24 mouse cellular contexts compared by ENCODE assay signal in genomic region chr6:28923091-28923824, GRCm38 (mm10).
A peak's percentile ranks its signal among the peaks of the same experiment; 100 is the strongest.
DNase-seq lines count a peak whose midpoint lies in the region; ATAC-seq lines count a peak whose summit lies in the region.
"Had no signal": no experiment of that assay in that cellular context is flagged by ENCODE, and none has a peak within 500 bp of the region (broad histone marks: within the 10 kb centered on the region; RNA-seq: fewer than 3 reads in every experiment).

No protein-coding gene starts in this region.

- ATAC-seq in cerebellum, adult (ENCODE audit: insufficient number of reproducible peaks, low FRiP score, low TSS enrichment) = peak; percentile 49; the same call in 1 of the 2 replicates
- ATAC-seq in hindbrain, embryonic 16.5 days = peak; percentile 65
- ATAC-seq in hindbrain, embryonic 14.5 days (ENCODE audit: low FRiP score) = no peak
- ATAC-seq in midbrain, embryonic 11.5 days (ENCODE audit: low FRiP score) = no peak
- ATAC-seq in midbrain, embryonic 14.5 days (ENCODE audit: low FRiP score, low TSS enrichment) = no peak
- ATAC-seq in neural tube, embryonic 14.5 days (ENCODE audit: low read depth) = 0 out of 2 replicates have a peak, but pooled peaks have one; percentile 6
- ATAC-seq: activated CD4-positive, CD25-positive, alpha-beta regulatory T cell, adult 4 months had no signal

- H3K27ac ChIP-seq in hindbrain, embryonic 16.5 days (ENCODE audit: low read depth, low read length) = no peak overlapping the region
- H3K27ac ChIP-seq in hindbrain, embryonic 14.5 days = no peak overlapping the region
- H3K27ac ChIP-seq in midbrain, embryonic 11.5 days (ENCODE audit: low read depth, low read length) = no peak overlapping the region
- no peak overlapping the region for H3K27ac ChIP-seq in midbrain, embryonic 14.5 days (replicated peaks; ENCODE audit: low read depth, low read length)
- no peak overlapping the region for H3K27ac ChIP-seq in neural tube, embryonic 14.5 days (ENCODE audit: low read depth, low read length)
- H3K27ac ChIP-seq: embryonic facial prominence, embryonic 10.5 days; heart, embryonic 15.5 days; liver, embryonic 15.5 days; lung, embryonic 15.5 days; neural tube, embryonic 12.5 days had no signal

- 73% methylated on average over 11 of the region's 11 CpGs for WGBS in hindbrain, embryonic 16.5 days
- WGBS in hindbrain, embryonic 14.5 days = 76% methylated on average over 11 of the region's 11 CpGs
- WGBS in midbrain, embryonic 11.5 days = 78% methylated on average over 11 of the region's 11 CpGs
- 75% methylated on average over 11 of the region's 11 CpGs for WGBS in midbrain, embryonic 14.5 days
- WGBS in neural tube, embryonic 14.5 days = 75% methylated on average over 11 of the region's 11 CpGs

- DNase-seq in cerebellum, postnatal 14 days = no peak
- DNase-seq in hindbrain, embryonic 14.5 days (ENCODE audit: low spot score) = no peak
- peak; percentile 76 for DNase-seq in midbrain, embryonic 11.5 days (ENCODE audit: low spot score, missing footprints)
- no peak for DNase-seq in midbrain, embryonic 14.5 days
- DNase-seq in gastrocnemius, postnatal 25 days = no peak
- DNase-seq: adrenal gland, postnatal 10 days; cerebellum, adult 9-10 months; heart, postnatal 36 days; kidney, adult 9 months; kidney, postnatal 36 days; layer of hippocampus, adult 9-11 months; liver; lung, postnatal 36 days; thymus, postnatal 14 days had no signal

- no peaks in the 10 kb centered on the region for H3K9me3 ChIP-seq in hindbrain, embryonic 16.5 days (ENCODE audit: control insufficient read depth, low read length)
- H3K9me3 ChIP-seq in hindbrain, embryonic 14.5 days (ENCODE audit: control insufficient read depth, low read length) = no peaks in the 10 kb centered on the region
- H3K9me3 ChIP-seq in midbrain, embryonic 11.5 days (ENCODE audit: control insufficient read depth, low read length) = no peaks in the 10 kb centered on the region
- no peaks in the 10 kb centered on the region for H3K9me3 ChIP-seq in midbrain, embryonic 14.5 days (ENCODE audit: control insufficient read depth, low read length)
- H3K9me3 ChIP-seq in neural tube, embryonic 14.5 days (ENCODE audit: control insufficient read depth, low read length) = no peaks in the 10 kb centered on the region
- H3K9me3 ChIP-seq: embryonic facial prominence, embryonic 10.5 days; heart, embryonic 15.5 days; liver, embryonic 15.5 days; lung, embryonic 15.5 days; neural tube, embryonic 12.5 days had no signal

- H3K4me2 ChIP-seq in hindbrain, embryonic 16.5 days (ENCODE audit: low read length) = no peak overlapping the region
- no peak overlapping the region for H3K4me2 ChIP-seq in hindbrain, embryonic 14.5 days (replicated peaks)
- no peak overlapping the region for H3K4me2 ChIP-seq in midbrain, embryonic 11.5 days
- no peak overlapping the region for H3K4me2 ChIP-seq in midbrain, embryonic 14.5 days (ENCODE audit: low read length)
- no peak overlapping the region for H3K4me2 ChIP-seq in neural tube, embryonic 14.5 days (ENCODE audit: low read depth, low read length)
- H3K4me2 ChIP-seq: heart, embryonic 15.5 days; liver, embryonic 15.5 days; lung, embryonic 15.5 days; neural tube, embryonic 12.5 days had no signal

- H3K4me1 ChIP-seq in hindbrain, embryonic 16.5 days (ENCODE audit: control insufficient read depth, insufficient read depth, low read depth, low read length) = no peaks in the 10 kb centered on the region; the same call in none of the 2 replicates
- no peaks in the 10 kb centered on the region for H3K4me1 ChIP-seq in hindbrain, embryonic 14.5 days (replicated peaks; ENCODE audit: control insufficient read depth, insufficient read depth, low read length)
- H3K4me1 ChIP-seq in midbrain, embryonic 11.5 days (ENCODE audit: control insufficient read depth, insufficient read depth, low read length) = no peaks in the 10 kb centered on the region
- H3K4me1 ChIP-seq in midbrain, embryonic 14.5 days (ENCODE audit: control insufficient read depth, insufficient read depth, low read length) = no peaks in the 10 kb centered on the region
- peaks cover 3% of the 10 kb centered on the region; the same call in 1 of the 2 replicates for H3K4me1 ChIP-seq in neural tube, embryonic 14.5 days (ENCODE audit: control insufficient read depth, insufficient read depth, low read length)
- H3K4me1 ChIP-seq: heart, embryonic 15.5 days; liver, embryonic 15.5 days; lung, embryonic 15.5 days; megakaryocyte, embryonic 14.5 days; neural tube, embryonic 12.5 days had no signal

- H3K9ac ChIP-seq in hindbrain, embryonic 16.5 days (ENCODE audit: low read depth, low read length) = no peak overlapping the region
- H3K9ac ChIP-seq in hindbrain, embryonic 14.5 days = no peak overlapping the region
- H3K9ac ChIP-seq in midbrain, embryonic 11.5 days (ENCODE audit: low read length) = no peak overlapping the region
- no peak overlapping the region for H3K9ac ChIP-seq in midbrain, embryonic 14.5 days (replicated peaks; ENCODE audit: low read length)
- H3K9ac ChIP-seq in neural tube, embryonic 14.5 days (replicated peaks; ENCODE audit: low read depth, low read length) = no peak overlapping the region
- H3K9ac ChIP-seq: heart, embryonic 15.5 days; liver, embryonic 15.5 days; lung, embryonic 15.5 days; neural tube, embryonic 12.5 days had no signal

- no peak overlapping the region for H3K4me3 ChIP-seq in hindbrain, embryonic 16.5 days (ENCODE audit: low read length)
- H3K4me3 ChIP-seq in hindbrain, embryonic 14.5 days (replicated peaks; ENCODE audit: low read length) = no peak overlapping the region
- no peak overlapping the region for H3K4me3 ChIP-seq in midbrain, embryonic 11.5 days (ENCODE audit: low read depth, low read length)
- no peak overlapping the region for H3K4me3 ChIP-seq in midbrain, embryonic 14.5 days (replicated peaks; ENCODE audit: low read depth, low read length)
- H3K4me3 ChIP-seq in neural tube, embryonic 14.5 days (ENCODE audit: low read depth, low read length) = no peak overlapping the region
- H3K4me3 ChIP-seq: embryonic facial prominence, embryonic 10.5 days; heart, embryonic 15.5 days; liver, embryonic 15.5 days; lung, embryonic 15.5 days; neural tube, embryonic 12.5 days had no signal

- no peaks in the 10 kb centered on the region for H3K27me3 ChIP-seq in hindbrain, embryonic 16.5 days (replicated peaks; ENCODE audit: control insufficient read depth, insufficient read depth, low read length)
- H3K27me3 ChIP-seq in hindbrain, embryonic 14.5 days (ENCODE audit: control insufficient read depth, insufficient read depth, low read length) = no peaks in the 10 kb centered on the region
- no peaks in the 10 kb centered on the region for H3K27me3 ChIP-seq in midbrain, embryonic 11.5 days (ENCODE audit: control insufficient read depth, insufficient read depth, low read length)
- no peaks in the 10 kb centered on the region for H3K27me3 ChIP-seq in midbrain, embryonic 14.5 days (ENCODE audit: control insufficient read depth, insufficient read depth, low read length)
- H3K27me3 ChIP-seq in neural tube, embryonic 14.5 days (ENCODE audit: control insufficient read depth, insufficient read depth, low read length) = no peaks in the 10 kb centered on the region
- H3K27me3 ChIP-seq: heart, embryonic 15.5 days; liver, embryonic 15.5 days; lung, embryonic 15.5 days; neural tube, embryonic 12.5 days had no signal

- H3K36me3 ChIP-seq in hindbrain, embryonic 16.5 days (ENCODE audit: control insufficient read depth, insufficient read depth, low read length) = no peaks in the 10 kb centered on the region
- no peaks in the 10 kb centered on the region for H3K36me3 ChIP-seq in hindbrain, embryonic 14.5 days (replicated peaks; ENCODE audit: control insufficient read depth, insufficient read depth)
- H3K36me3 ChIP-seq in midbrain, embryonic 11.5 days (ENCODE audit: control insufficient read depth, insufficient read depth, low read length) = no peaks in the 10 kb centered on the region
- no peaks in the 10 kb centered on the region for H3K36me3 ChIP-seq in midbrain, embryonic 14.5 days (ENCODE audit: control insufficient read depth, insufficient read depth, low read length)
- H3K36me3 ChIP-seq in neural tube, embryonic 14.5 days (ENCODE audit: control insufficient read depth, insufficient read depth, low read length) = no peaks in the 10 kb centered on the region
- H3K36me3 ChIP-seq: embryonic facial prominence, embryonic 10.5 days; heart, embryonic 15.5 days; liver, embryonic 15.5 days; lung, embryonic 15.5 days; neural tube, embryonic 12.5 days had no signal

Comparison
In these comparisons a context has a peak if more than half of its experiments do, and no peak if none do; other contexts are left out.
1. ATAC-seq: peak in cerebellum, adult (single experiment), hindbrain, embryonic 16.5 days (single experiment) and neural tube, embryonic 14.5 days (single experiment); none in hindbrain, embryonic 14.5 days (single experiment), midbrain, embryonic 11.5 days (single experiment) and midbrain, embryonic 14.5 days (single experiment).